Mouse (Mus musculus) intestine, embryonic 15.5 days (tissue): ENCODE data around the gene Gm45261. TPM values are rescaled to one million over a fixed set of nuclear protein-coding genes. Genes with fewer than 3 reads are reported as not detected.

Experiments used
- ATAC-seq: fragments of 200-750 bp; cut with Nextera tagmentation; 2 replicates; pipeline ENCODE4 v1.8.0; 2017; ENCODE audit warnings: moderate TSS enrichment, moderate library complexity
- H3K27ac ChIP-seq: fragments of 300-500 bp; sonication (generic); 2 replicates; pipeline ENCODE4 v1.5.1; 2015; ENCODE audit warnings: mild to moderate bottlenecking, inconsistent platforms
- H3K27me3 ChIP-seq: fragments of 300-500 bp; sonication (generic); replicated peaks from 2 replicates; pipeline ENCODE4 v1.6.1; 2015; ENCODE audit warnings: inconsistent platforms
- H3K36me3 ChIP-seq: fragments of 300-500 bp; sonication (generic); 2 replicates; pipeline ENCODE4 v1.6.1; 2015; ENCODE audit warnings: inconsistent platforms
- H3K4me1 ChIP-seq: fragments of 300-500 bp; sonication (generic); replicated peaks from 2 replicates; pipeline ENCODE4 v1.6.1; 2015; ENCODE audit warnings: inconsistent platforms
- H3K4me2 ChIP-seq: fragments of 300-500 bp; sonication (generic); replicated peaks from 2 replicates; pipeline ENCODE4 v1.6.1; 2015; ENCODE audit warnings: mild to moderate bottlenecking, inconsistent platforms
- H3K4me3 ChIP-seq: fragments of 300-500 bp; sonication (generic); replicated peaks from 2 replicates; pipeline ENCODE4 v1.5.1; 2015; ENCODE audit warnings: inconsistent platforms
- H3K9ac ChIP-seq: fragments of 300-500 bp; sonication (generic); 2 replicates; pipeline ENCODE4 v1.6.1; 2015; ENCODE audit warnings: inconsistent platforms
- H3K9me3 ChIP-seq: fragments of 300-500 bp; sonication (generic); 2 replicates; pipeline ENCODE4 v1.6.1; 2016; ENCODE audit warnings: inconsistent platforms
- WGBS: fragments of 180-500 bp; shearing (Covaris S2); methylation state at CpG from one replicate; pipeline ENCODE4 v1.1.7; 2015; 5-methylcytosine and 5-hydroxymethylcytosine counted together
- polyA plus RNA-seq: library from polyadenylated mRNA; unstranded; fragments of >200 nt; fragmentation: Nextera tagmentation; extraction: Ambion mirVana; gene quantifications from 2 replicates; pipeline ENCODE4 v1.2.1, GENCODE M21; 2015

Gene Gm45261
- not detected in 2 replicates for polyA plus RNA-seq

DNA sequence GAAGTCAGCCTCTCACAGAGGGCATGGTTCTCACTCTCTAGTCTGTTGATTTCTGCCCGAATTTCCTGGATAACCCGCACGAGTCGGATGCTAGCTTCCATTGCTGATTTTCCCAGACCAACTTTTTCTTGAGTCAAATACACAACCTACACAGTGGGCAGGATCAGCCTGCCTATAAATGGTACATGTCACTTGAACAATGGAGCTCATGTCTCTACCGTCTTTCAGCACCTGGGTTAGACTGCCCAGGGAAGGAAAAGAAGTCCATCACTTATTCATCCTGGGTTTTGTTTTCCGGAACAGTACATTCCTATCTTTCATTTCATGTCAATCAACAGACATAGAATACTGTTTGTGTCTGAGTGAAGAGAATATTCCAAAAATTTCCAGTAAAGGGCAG, at the start of gene Gm45261:
Gene Gm45261, minus strand, starts transcription at position 101 of the 400 bp plus-strand sequence.
- Histone ChIP-seq H3K9me3 (no peaks in the 10 kb centered on the region), H3K36me3 (no peaks in the 10 kb centered on the region), H3K9ac (no peak within 1 kb of the TSS), H3K4me3 (no peak within 1 kb of the TSS), H3K4me2 (no peak within 1 kb of the TSS), H3K4me1 (no peaks in the 10 kb centered on the region), H3K27me3 (no peaks in the 10 kb centered on the region), H3K27ac (no peak within 1 kb of the TSS)
- 89% methylated on average over 6 of the region's 6 CpGs for WGBS
- no peak for ATAC-seq

DNA sequence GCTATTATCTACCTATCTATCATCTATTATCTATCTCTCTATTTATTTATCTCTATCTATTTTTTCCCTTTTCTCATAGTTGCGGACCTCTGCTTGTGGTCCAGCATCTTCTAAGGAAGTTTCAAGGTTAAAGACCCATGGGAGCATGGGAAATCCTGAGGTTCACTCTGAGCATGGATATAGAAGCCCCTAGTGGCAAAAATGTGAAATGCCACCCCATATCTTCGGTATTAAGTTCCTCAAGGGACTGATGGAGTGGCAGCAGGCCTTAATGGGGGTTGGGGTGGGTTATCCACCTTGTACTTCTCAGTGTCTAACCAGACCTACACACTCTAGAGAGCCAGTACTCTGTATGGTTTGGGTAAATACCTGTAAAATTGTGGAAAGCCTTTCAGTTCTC, 43.5 kb upstream of the Gm45261 start:
- Histone ChIP-seq H3K9ac (no peak overlapping the region), H3K27me3 (no peaks in the 10 kb centered on the region), H3K9me3 (no peaks in the 10 kb centered on the region), H3K4me3 (no peak overlapping the region), H3K4me1 (no peaks in the 10 kb centered on the region), H3K4me2 (no peak overlapping the region), H3K27ac (no peak overlapping the region), H3K36me3 (no peaks in the 10 kb centered on the region)
- WGBS: 84% methylated on average over 2 of the region's 2 CpGs
- no peak for ATAC-seq

DNA sequence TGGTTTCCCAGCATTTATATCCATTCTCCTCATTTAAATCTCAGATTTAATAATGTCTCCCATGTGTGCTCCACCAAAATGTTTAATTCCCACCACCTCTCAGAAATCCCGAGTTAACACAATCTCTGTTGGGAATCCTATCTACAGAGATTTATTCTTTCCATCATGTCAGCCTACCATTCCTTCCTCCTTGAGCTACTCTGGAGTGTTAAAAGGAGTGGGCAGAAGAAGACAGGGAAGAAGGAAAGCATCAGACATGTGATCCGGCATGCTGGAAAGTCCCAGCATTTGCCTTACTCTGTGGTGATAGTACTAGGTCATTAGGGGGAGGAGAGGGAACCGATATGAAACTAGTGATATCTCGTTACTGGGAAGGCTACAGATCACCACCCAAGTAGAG, 42.8 kb upstream of the Gm45261 start:
- WGBS: 90% methylated on average over 4 of the region's 4 CpGs

DNA sequence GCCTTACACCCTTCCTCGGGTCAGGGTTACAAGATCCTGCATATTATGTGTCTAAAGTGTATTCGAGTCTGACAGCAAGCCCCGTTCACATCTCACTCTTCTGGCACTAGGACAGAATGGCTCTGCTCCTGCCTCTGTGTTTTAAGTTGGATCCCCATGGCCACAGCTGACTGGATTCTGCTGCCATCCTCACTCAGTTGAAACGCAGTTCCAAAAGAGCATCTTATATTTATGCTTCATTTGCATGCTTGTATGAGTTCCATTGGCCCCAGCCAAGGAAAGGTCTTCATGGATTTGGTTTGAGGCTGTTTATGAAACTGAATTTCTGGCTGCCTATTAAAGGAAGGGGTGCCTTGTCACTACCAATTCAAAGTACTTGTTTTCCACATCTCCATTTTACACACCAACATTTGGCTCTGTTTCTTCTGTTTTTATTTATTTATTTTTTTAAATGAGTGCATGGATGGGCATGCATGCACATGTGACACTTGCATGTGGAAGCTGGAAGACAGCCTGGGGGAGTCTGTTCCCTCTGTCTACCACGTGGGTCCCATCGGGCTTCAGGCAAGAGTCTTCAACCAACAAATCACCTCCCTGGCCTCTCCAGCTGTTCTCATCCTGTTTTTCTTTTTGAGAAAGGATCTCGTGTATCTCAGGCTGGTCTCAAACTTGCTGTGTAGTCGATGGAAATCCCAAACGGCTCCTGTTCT, 41.4 kb upstream of the Gm45261 start:
- no peaks in the 10 kb centered on the region for H3K27me3 ChIP-seq
- no peaks in the 10 kb centered on the region for H3K4me1 ChIP-seq
- no peak for ATAC-seq
- H3K36me3 ChIP-seq: no peaks in the 10 kb centered on the region
- H3K4me2 ChIP-seq: no peak overlapping the region
- H3K27ac ChIP-seq: no peak overlapping the region
- no peaks in the 10 kb centered on the region for H3K9me3 ChIP-seq
- no peak overlapping the region for H3K4me3 ChIP-seq
- 82% methylated on average over 9 of the region's 9 CpGs for WGBS
- H3K9ac ChIP-seq: no peak overlapping the region

More for the DNA sequence above, 42.8 kb upstream of the Gm45261 start:
- no peak overlapping the region for H3K27ac ChIP-seq
- H3K9me3 ChIP-seq: no peaks in the 10 kb centered on the region
- H3K4me1 ChIP-seq: no peaks in the 10 kb centered on the region
- no peak overlapping the region for H3K4me3 ChIP-seq
- ATAC-seq: no peak
- no peaks in the 10 kb centered on the region for H3K36me3 ChIP-seq
- H3K27me3 ChIP-seq: no peaks in the 10 kb centered on the region
- no peak overlapping the region for H3K4me2 ChIP-seq
- H3K9ac ChIP-seq: no peak overlapping the region

DNA sequence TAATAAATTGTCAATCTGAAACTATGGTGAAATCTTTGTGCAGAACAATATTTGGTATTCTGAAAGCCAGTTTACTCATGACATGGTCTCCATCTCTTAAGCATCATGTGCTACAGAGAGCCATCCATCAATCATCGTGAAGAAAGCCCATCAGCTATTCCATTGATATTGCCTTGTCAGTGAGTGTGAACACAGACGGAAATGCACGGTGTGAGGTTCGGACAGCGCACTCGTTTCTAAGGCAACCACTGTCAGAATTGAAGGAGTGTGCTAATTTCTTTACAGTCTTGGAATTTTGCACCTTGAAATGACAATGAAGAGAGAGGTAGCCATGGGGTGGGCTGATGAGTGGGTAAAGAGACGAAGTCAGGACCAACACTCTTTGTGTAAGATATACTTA, 38.0 kb upstream of the Gm45261 start:
- 85% methylated on average over 7 of the region's 7 CpGs for WGBS
- no peaks in the 10 kb centered on the region for H3K4me1 ChIP-seq
- no peak overlapping the region for H3K9ac ChIP-seq
- H3K27me3 ChIP-seq: no peaks in the 10 kb centered on the region
- no peak overlapping the region for H3K4me2 ChIP-seq
- ATAC-seq: no peak
- H3K4me3 ChIP-seq: no peak overlapping the region
- no peaks in the 10 kb centered on the region for H3K9me3 ChIP-seq
- no peak overlapping the region for H3K27ac ChIP-seq
- H3K36me3 ChIP-seq: no peaks in the 10 kb centered on the region

DNA sequence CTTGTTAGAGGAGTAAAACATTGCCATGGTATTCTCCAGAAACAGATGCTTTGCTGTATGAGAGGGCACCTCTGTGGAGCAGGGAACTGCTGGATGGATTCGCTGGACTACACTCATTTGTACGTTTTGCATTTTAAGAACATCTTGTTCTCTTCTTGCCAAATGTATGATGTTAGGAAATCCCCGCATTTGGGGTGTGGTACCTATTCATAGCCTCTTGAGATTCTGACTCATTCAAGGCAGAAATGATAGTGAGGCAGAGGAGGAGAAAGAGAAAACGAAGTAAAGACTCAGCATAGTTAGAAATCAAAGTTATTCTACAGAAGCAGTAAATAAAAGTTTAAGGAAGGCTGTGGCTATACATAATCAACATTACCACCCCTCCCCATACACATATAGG, 35.1 kb upstream of the Gm45261 start:
- no peak overlapping the region for H3K27ac ChIP-seq
- ATAC-seq: no peak
- 78% methylated on average over 4 of the region's 4 CpGs for WGBS
- no peak overlapping the region for H3K9ac ChIP-seq
- no peak overlapping the region for H3K4me3 ChIP-seq
- no peak overlapping the region for H3K4me2 ChIP-seq
- no peaks in the 10 kb centered on the region for H3K9me3 ChIP-seq
- no peaks in the 10 kb centered on the region for H3K4me1 ChIP-seq
- H3K36me3 ChIP-seq: no peaks in the 10 kb centered on the region
- no peaks in the 10 kb centered on the region for H3K27me3 ChIP-seq

DNA sequence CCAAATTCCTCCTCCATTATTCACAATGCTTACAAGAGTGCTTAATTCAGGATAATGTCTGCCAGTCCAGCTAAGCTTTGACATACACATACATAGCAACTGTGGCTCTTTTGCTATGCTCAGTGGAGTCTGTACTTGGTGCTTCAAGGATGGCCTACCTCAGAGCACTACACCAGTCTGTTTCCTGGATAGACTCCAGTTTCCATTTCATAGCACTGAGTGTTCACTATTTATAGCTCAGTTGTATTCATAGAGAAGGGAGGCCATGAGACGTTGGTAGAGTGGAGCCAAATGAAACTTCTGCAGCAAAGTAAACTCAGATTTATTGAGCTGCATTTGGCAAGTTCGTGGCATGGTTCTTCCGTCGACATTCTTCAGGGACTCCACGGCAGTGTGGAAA, 22.2 kb upstream of the Gm45261 start:
- 67% methylated on average over 5 of the region's 5 CpGs for WGBS
- no peaks in the 10 kb centered on the region for H3K27me3 ChIP-seq
- H3K4me2 ChIP-seq: no peak overlapping the region
- no peak overlapping the region for H3K27ac ChIP-seq
- ATAC-seq: no peak
- no peaks in the 10 kb centered on the region for H3K4me1 ChIP-seq
- no peak overlapping the region for H3K4me3 ChIP-seq
- no peaks in the 10 kb centered on the region for H3K36me3 ChIP-seq
- no peaks in the 10 kb centered on the region for H3K9me3 ChIP-seq
- H3K9ac ChIP-seq: no peak overlapping the region

DNA sequence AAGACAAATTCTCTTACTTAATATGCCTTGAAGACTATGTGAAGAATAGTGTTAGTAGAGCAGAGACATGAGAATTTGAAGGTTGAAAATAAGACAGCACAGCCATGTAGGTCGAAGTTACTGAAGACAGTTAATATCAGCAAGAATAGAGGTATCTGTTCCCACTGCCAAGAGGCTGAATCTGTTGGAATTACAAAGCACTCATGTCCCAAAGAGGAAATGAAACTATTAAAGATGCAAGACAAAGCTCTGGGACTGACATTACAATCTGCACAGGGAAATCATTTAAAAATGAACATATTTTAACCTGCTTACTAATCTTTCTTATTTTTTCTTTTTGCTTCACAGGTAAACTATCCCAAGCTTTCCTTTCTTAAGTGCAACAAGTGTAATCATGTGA, 13.7 kb upstream of the Gm45261 start:
- ATAC-seq: no peak

DNA sequence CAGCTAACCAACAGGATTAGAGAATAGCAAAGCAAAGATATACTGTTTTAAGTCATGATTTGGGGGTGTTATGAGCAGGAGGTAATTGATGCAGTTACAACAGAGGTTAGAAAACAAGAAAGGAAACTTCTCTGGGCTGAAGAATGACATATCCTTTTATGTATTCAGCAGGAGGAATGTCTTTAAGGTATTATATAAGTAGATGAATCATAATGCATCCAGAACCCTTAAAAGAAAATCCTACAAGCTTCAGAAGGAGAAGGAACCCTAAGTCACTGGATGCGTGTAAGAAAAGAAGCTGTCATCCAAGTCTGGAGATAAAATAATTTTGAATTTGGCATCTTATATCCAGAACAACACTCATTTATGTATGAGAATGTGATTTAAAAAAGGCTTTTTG, 11.1 kb upstream of the Gm45261 start:
- Histone ChIP-seq H3K9ac (no peak overlapping the region), H3K27ac (no peak overlapping the region), H3K4me1 (no peaks in the 10 kb centered on the region), H3K4me2 (no peak overlapping the region), H3K27me3 (no peaks in the 10 kb centered on the region), H3K9me3 (no peaks in the 10 kb centered on the region), H3K36me3 (no peaks in the 10 kb centered on the region), H3K4me3 (no peak overlapping the region)
- ATAC-seq: no peak
- WGBS: 94% methylated on average over 1 of the region's 1 CpGs

More for the DNA sequence above, 13.7 kb upstream of the Gm45261 start:
- 67% methylated on average over 1 of the region's 1 CpGs for WGBS
- no peaks in the 10 kb centered on the region for H3K27me3 ChIP-seq
- no peak overlapping the region for H3K9ac ChIP-seq
- H3K4me2 ChIP-seq: no peak overlapping the region
- H3K4me1 ChIP-seq: no peaks in the 10 kb centered on the region
- no peaks in the 10 kb centered on the region for H3K36me3 ChIP-seq
- no peak overlapping the region for H3K4me3 ChIP-seq
- no peaks in the 10 kb centered on the region for H3K9me3 ChIP-seq
- no peak overlapping the region for H3K27ac ChIP-seq

DNA sequence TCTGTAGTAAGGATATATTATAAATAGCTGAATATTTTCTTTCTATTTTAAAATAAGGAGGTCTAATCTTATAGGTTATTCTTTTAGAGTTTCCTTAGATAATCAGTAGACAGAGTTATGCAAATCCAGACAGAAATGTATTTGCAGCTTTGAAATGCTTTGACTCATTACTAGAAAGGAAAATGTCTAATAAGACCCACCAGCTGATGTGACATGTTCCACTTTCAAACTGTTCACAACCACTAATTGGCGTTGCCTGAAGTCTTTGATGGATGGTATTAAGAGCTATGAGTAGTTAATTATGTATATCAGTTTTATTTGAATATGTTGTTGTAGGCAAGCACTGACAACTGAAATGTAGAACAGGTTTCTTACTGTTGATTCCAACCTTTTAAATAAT, 1.3 kb downstream of the Gm45261 start:
- Histone ChIP-seq H3K27ac (no peak overlapping the region), H3K9ac (no peak overlapping the region), H3K4me1 (no peaks in the 10 kb centered on the region), H3K4me2 (no peak overlapping the region), H3K36me3 (no peaks in the 10 kb centered on the region), H3K27me3 (no peaks in the 10 kb centered on the region), H3K9me3 (no peaks in the 10 kb centered on the region), H3K4me3 (no peak overlapping the region)
- WGBS: 69% methylated on average over 1 of the region's 1 CpGs
- ATAC-seq: no peak

DNA sequence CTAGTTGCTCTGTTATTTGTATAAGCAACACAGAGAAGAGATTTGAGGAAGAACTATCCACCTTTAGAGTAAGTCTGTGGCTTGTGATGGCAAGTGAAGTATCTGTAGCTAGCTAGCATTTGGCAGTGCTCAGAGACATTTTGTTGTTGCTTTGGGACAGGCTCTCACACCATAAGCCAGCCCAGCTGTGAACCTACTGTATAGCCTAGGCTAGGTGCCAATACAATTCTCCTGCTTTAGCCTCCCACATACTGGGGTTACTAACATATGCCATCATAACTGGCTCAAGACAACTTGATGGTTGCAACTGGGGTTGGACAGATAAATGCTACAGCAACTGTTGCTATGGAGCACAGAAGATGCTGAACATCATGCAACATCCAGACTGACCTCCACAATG, 1.8 kb downstream of the Gm45261 start:
- no peaks in the 10 kb centered on the region for H3K27me3 ChIP-seq
- no peaks in the 10 kb centered on the region for H3K4me1 ChIP-seq
- no peak for ATAC-seq
- H3K4me2 ChIP-seq: no peak overlapping the region
- H3K27ac ChIP-seq: no peak overlapping the region
- no peak overlapping the region for H3K9ac ChIP-seq
- no peak overlapping the region for H3K4me3 ChIP-seq
- H3K9me3 ChIP-seq: no peaks in the 10 kb centered on the region
- no peaks in the 10 kb centered on the region for H3K36me3 ChIP-seq

DNA sequence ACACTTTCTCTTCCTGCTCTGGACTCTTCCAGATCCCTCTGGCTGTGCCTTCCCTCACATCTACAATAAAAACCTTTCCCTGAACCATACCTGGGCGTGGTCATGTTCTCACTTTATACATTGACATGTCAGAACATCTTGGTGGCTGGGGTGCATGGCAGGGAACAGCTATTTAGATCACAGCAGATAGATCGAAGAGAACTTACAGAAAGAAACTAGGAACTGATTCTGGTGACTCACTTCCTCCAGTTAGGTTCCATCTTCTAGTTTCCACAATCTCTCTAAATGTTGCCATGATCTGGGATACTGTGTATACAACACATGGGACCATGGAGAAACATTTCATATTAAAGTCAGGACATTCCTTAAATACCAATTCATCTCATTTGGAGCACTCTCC, 7.3 kb downstream of the Gm45261 start:
- Histone ChIP-seq H3K36me3 (no peaks in the 10 kb centered on the region), H3K9ac (no peak overlapping the region), H3K27me3 (no peaks in the 10 kb centered on the region), H3K27ac (no peak overlapping the region), H3K4me2 (no peak overlapping the region), H3K4me3 (no peak overlapping the region), H3K9me3 (no peaks in the 10 kb centered on the region), H3K4me1 (no peaks in the 10 kb centered on the region)
- 78% methylated on average over 2 of the region's 2 CpGs for WGBS
- no peak for ATAC-seq

DNA sequence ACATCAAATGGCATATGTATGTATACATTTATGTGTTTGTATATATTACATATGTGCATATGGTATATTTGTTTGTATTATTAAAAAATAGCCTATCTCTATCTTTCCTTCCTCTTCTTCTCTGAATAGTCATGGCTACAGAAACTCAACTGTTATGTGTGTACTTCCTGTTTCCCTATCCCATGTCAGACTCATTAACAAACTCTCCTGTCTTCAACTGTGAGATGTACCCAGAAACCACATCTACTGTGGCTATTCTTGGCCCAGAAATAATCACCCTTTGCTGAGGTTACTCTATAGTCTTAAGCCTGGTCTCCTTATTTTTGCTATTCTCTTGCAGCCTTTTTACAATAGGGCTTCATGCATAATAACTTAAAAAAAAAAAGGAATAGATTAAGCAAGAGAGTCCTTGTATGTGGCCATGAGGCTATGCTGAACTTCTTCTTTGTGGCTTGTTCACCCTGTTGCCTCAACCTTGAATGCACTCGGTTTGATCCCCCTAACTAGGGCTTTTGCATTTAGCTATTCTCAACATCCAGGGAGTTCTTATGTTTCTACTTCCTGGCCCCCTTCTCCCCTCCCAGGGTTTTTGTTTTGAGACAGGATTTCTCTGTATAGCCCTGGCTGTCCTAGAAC, 9.2 kb downstream of the Gm45261 start:
- no peak overlapping the region for H3K27ac ChIP-seq
- no peaks in the 10 kb centered on the region for H3K27me3 ChIP-seq
- 75% methylated on average over 1 of the region's 1 CpGs for WGBS
- no peaks in the 10 kb centered on the region for H3K4me1 ChIP-seq
- H3K9ac ChIP-seq: no peak overlapping the region
- no peaks in the 10 kb centered on the region for H3K36me3 ChIP-seq
- H3K9me3 ChIP-seq: no peaks in the 10 kb centered on the region
- H3K4me3 ChIP-seq: no peak overlapping the region
- no peak for ATAC-seq
- no peak overlapping the region for H3K4me2 ChIP-seq
